Mouse (Mus musculus) liver, postnatal 0 days (tissue): ENCODE measurements around the gene Smarcd1.

ENCODE experiments used
- CTCF ChIP-seq: sonication (generic); IDR thresholded peaks from 2 replicates; pipeline ENCODE4 v1.5.1; 2016; ENCODE audit warnings: antibody characterized with exemption, low read depth
- EP300 ChIP-seq: IDR thresholded peaks from 2 replicates; pipeline ENCODE4 v1.6.1; 2016; ENCODE audit warnings: antibody characterized with exemption, low read depth, mild to moderate bottlenecking

GRCm38 (mm10) chr15:99701999-99702900, at the start of gene Smarcd1:
- TF ChIP-seq CTCF, result peak; percentile 95
- TF ChIP-seq EP300, result peak; percentile 61; the same call in 1 of the 2 replicates
